Comparison of ENCODE assay signal across 23 mouse cellular contexts in the genomic region with DNA sequence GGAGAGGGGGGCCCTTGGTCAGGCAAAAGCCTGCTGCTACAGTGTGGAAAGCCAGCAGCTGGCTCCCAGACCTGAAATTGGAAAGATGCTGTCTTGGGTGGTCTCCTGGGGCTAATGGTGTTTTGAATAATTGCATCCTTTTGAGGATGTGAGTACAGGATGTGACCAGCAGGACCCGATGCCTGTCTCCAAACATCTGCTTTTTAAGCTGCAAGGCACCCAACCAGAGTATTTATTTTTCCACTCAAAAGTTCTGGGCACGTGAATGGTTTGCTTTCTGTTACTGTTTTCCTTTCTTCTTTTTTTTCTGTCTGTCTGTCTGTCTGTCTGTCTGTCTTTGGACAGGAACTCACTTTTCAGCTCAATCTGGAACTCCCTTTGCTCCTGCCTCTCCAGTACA. TPM values are rescaled to one million over a fixed set of nuclear protein-coding genes. Genes with fewer than 3 reads are reported as not detected.
DNase-seq lines count a peak whose midpoint lies in the region; ATAC-seq and TF ChIP-seq lines count a peak whose summit lies in the region.
"Had no signal": no experiment of that assay in that cellular context is flagged by ENCODE, and none has a peak within 500 bp of the region (broad histone marks: within the 10 kb centered on the region; RNA-seq: fewer than 3 reads in every experiment).

No protein-coding gene starts in this region.

- H3K4me2 ChIP-seq in liver, postnatal 0 days (ENCODE audit: low read depth, low read length): 0 out of 2 replicates have a peak overlapping the region, but pooled peaks have one; percentile 1
- no peak overlapping the region for H3K4me2 ChIP-seq in liver, embryonic 12.5 days
- no peak overlapping the region for H3K4me2 ChIP-seq in CH12.LX (ENCODE audit: insufficient read depth, low read depth, poor library complexity, severe bottlenecking)
- H3K4me2 ChIP-seq: embryonic facial prominence, embryonic 13.5 days; forebrain, embryonic 12.5 days; hindbrain, embryonic 14.5 days had no signal

- peak; percentile 19; the same call in 1 of the 2 replicates for TF ChIP-seq EP300 in liver, postnatal 0 days (IDR thresholded peaks at IDR 0.05; ENCODE audit: low read depth)
- TF ChIP-seq EP300 in CH12.LX (IDR thresholded peaks at IDR 0.05; ENCODE audit: low read length): no peak

- H3K4me3 ChIP-seq in liver, postnatal 0 days (ENCODE audit: low read depth, low read length): no peak overlapping the region
- H3K4me3 ChIP-seq in liver, embryonic 12.5 days: no peak overlapping the region
- H3K4me3 ChIP-seq in CH12.LX (replicated peaks in 1 of 3; ENCODE audit: low read depth in 2 of 3, low read length in 2 of 3, poor library complexity in 1 of 3): no peak overlapping the region
- H3K4me3 ChIP-seq: embryonic facial prominence, embryonic 13.5 days; forebrain, embryonic 12.5 days had no signal

- dilution Hi-C loops in CH12.LX (cut with MboI; ENCODE audit: extremely low pct_ligation_motif_present, extremely low pct_unique_long_range_greater_than_20kb, low sequenced_read_pairs): no loop called here

- DNase-seq in embryo, embryonic 11 days: peak; percentile 30
- no peak for DNase-seq in embryo, embryonic 9.5 days (ENCODE audit: extremely low spot score)
- no peak for DNase-seq in liver, postnatal 0 days
- DNase-seq in CH12.LX (ENCODE audit: extremely low read depth): peak; percentile 53
- DNase-seq in splenic B cell, adult 2 months (ENCODE audit: low read depth, low spot score): peak; percentile 73
- no peak for DNase-seq in urinary bladder, postnatal 14 days (ENCODE audit: low spot score)
- DNase-seq: adrenal gland, adult 2 months; adrenal gland, postnatal 25 days; cerebellum, adult 18-20 months; cerebellum, adult 9-11 months; cerebellum, postnatal 36 days; heart, postnatal 10 days; heart, postnatal 4 days had no signal

- H3K4me1 ChIP-seq in liver, postnatal 0 days (ENCODE audit: insufficient read depth): 0 out of 2 replicates have a peak, but pooled peaks cover 7% of the 10 kb centered on the region
- H3K4me1 ChIP-seq in liver, embryonic 12.5 days: peaks cover 21% of the 10 kb centered on the region
- peaks cover 8 to 28% of the 10 kb centered on the region in 2 experiments; a peak in 2 of 4 replicates for H3K4me1 ChIP-seq in CH12.LX (ENCODE audit: control insufficient read depth in 1 of 2, insufficient read depth in 2 of 2)
- H3K4me1 ChIP-seq: forebrain, embryonic 12.5 days had no signal

- no peaks in the 10 kb centered on the region for H3K9me3 ChIP-seq in liver, postnatal 0 days (ENCODE audit: low read length)
- H3K9me3 ChIP-seq in liver, embryonic 12.5 days (replicated peaks): no peaks in the 10 kb centered on the region
- no peaks in the 10 kb centered on the region for H3K9me3 ChIP-seq in CH12.LX (replicated peaks; ENCODE audit: low read length)
- H3K9me3 ChIP-seq: embryonic facial prominence, embryonic 13.5 days; forebrain, embryonic 12.5 days had no signal

- no peak for ATAC-seq in liver, postnatal 0 days
- no peak for ATAC-seq in liver, embryonic 12.5 days
- ATAC-seq: forebrain, embryonic 16.5 days had no signal

- no peak for TF ChIP-seq RAD21 in CH12.LX (IDR thresholded peaks at IDR 0.05; ENCODE audit: low read depth, low read length)

- H3K9ac ChIP-seq in liver, postnatal 0 days (replicated peaks): no peak overlapping the region
- H3K9ac ChIP-seq in liver, embryonic 12.5 days: no peak overlapping the region
- H3K9ac ChIP-seq in CH12.LX (ENCODE audit: insufficient read depth, low read depth): no peak overlapping the region
- H3K9ac ChIP-seq: embryonic facial prominence, embryonic 13.5 days; forebrain, embryonic 12.5 days; hindbrain, embryonic 14.5 days had no signal

- H3K79me2 ChIP-seq in CH12.LX (replicated peaks; ENCODE audit: control insufficient read depth, extremely low read depth, insufficient read depth, poor library complexity, severe bottlenecking): no peaks in the 10 kb centered on the region

- TF ChIP-seq POLR2A in CH12.LX (IDR thresholded peaks at IDR 0.05; ENCODE audit: low read depth, low read length): no peak

- WGBS in liver, postnatal 0 days (ENCODE audit: insufficient replicate concordance): 54% methylated on average over 2 of the region's 2 CpGs
- WGBS in liver, embryonic 12.5 days (ENCODE audit: insufficient replicate concordance): 49% methylated on average over 2 of the region's 2 CpGs

- H3K27me3 ChIP-seq in liver, postnatal 0 days (ENCODE audit: insufficient read depth, low read length): no peaks in the 10 kb centered on the region
- H3K27me3 ChIP-seq in liver, embryonic 12.5 days (replicated peaks): no peaks in the 10 kb centered on the region
- H3K27me3 ChIP-seq in CH12.LX (replicated peaks): peaks cover 7% of the 10 kb centered on the region
- no peaks in the 10 kb centered on the region for H3K27me3 ChIP-seq in splenic B cell, adult 2 months (ENCODE audit: control insufficient read depth, insufficient read depth, low read length, poor library complexity, severe bottlenecking)
- H3K27me3 ChIP-seq: embryonic facial prominence, embryonic 13.5 days; forebrain, embryonic 12.5 days had no signal

- no peaks in the 10 kb centered on the region for H3K36me3 ChIP-seq in liver, postnatal 0 days (replicated peaks; ENCODE audit: insufficient read depth, low read length)
- H3K36me3 ChIP-seq in liver, embryonic 12.5 days: no peaks in the 10 kb centered on the region
- H3K36me3 ChIP-seq in CH12.LX (replicated peaks in 1 of 2; ENCODE audit: control insufficient read depth in 1 of 2, insufficient read depth in 1 of 2, low read length in 1 of 2): no peaks in the 10 kb centered on the region
- no peaks in the 10 kb centered on the region for H3K36me3 ChIP-seq in splenic B cell, adult 2 months (ENCODE audit: control insufficient read depth, insufficient read depth, low read length, poor library complexity, severe bottlenecking)
- H3K36me3 ChIP-seq: embryonic facial prominence, embryonic 13.5 days; forebrain, embryonic 12.5 days had no signal

- in situ Hi-C loops in CH12.LX (cut with MboI; ENCODE audit: low pct_ligation_motif_present, low pct_unique_long_range_greater_than_20kb, low sequenced_read_pairs): no loop called here

- peak overlapping the region; percentile 59 for H3K27ac ChIP-seq in liver, postnatal 0 days (ENCODE audit: low read depth)
- H3K27ac ChIP-seq in liver, embryonic 12.5 days: no peak overlapping the region
- no peak overlapping the region for H3K27ac ChIP-seq in CH12.LX (ENCODE audit: insufficient read depth, low read depth)
- H3K27ac ChIP-seq: embryonic facial prominence, embryonic 13.5 days; forebrain, embryonic 12.5 days; hindbrain, embryonic 14.5 days had no signal

- no peak for TF ChIP-seq CTCF in liver, postnatal 0 days (IDR thresholded peaks at IDR 0.05; ENCODE audit: low read depth)
- TF ChIP-seq CTCF in CH12.LX (conservative IDR thresholded peaks at IDR 0.05 in 1 of 2, IDR thresholded peaks at IDR 0.05 in 1 of 2; ENCODE audit: low read depth in 2 of 2, low read length in 2 of 2): no peak

TF ChIP-seq in CH12.LX, 34 proteins besides CTCF, POLR2A, EP300 and RAD21:
- TF ChIP-seq IRF4 (IDR thresholded peaks at IDR 0.05; ENCODE audit: low read depth, low read length): no peak
- TF ChIP-seq USF2 (conservative IDR thresholded peaks at IDR 0.05; ENCODE audit: low read depth, low read length): no peak
- TF ChIP-seq GABPA (IDR thresholded peaks at IDR 0.05; ENCODE audit: insufficient replicate concordance, low read depth, low read length): no peak
- TF ChIP-seq BHLHE40 (IDR thresholded peaks at IDR 0.05; ENCODE audit: low read depth, low read length): peak; percentile 82

RNA-seq across cellular contexts. Expression of a gene that starts 6.1 kb away (rescaled TPM):
- polyA plus RNA-seq in liver, postnatal 0 days (2015; fragmentation: Nextera tagmentation; extraction: Ambion mirVana): 0.62 and 0.73 TPM in 2 replicates
- polyA plus RNA-seq in liver, embryonic 12.5 days (2016; fragmentation: Nextera tagmentation; extraction: Ambion mirVana): 0.24 and 0.33 TPM in 2 replicates
- total RNA-seq in CH12.LX (2012; rRNA removed) (not detected in 2 replicates), CH12.LX (2014; rRNA removed) (not detected in 2 replicates)
- polyA plus RNA-seq in CH12.LX (2012; ENCODE audit: insufficient read length, low read depth): not detected in 2 replicates
- total RNA-seq: adrenal gland, adult 2 months; adrenal gland, postnatal 25 days; gastrocnemius, adult 18-20 months; gastrocnemius, postnatal 14 days; heart, postnatal 10 days; heart, postnatal 4 days had no signal
- polyA plus RNA-seq: adrenal gland, adult 2 months; embryonic facial prominence, embryonic 13.5 days; forebrain, embryonic 12.5 days; forebrain, embryonic 16.5 days; gonadal fat pad, adult 2 months had no signal

RNA-seq across cellular contexts. Expression of a gene that starts 15.0 kb away (rescaled TPM):
- 4.2 and 4.6 TPM in 2 replicates for polyA plus RNA-seq in liver, postnatal 0 days (2015; fragmentation: Nextera tagmentation; extraction: Ambion mirVana)
- 23.2 and 25.6 TPM in 2 replicates for polyA plus RNA-seq in liver, embryonic 12.5 days (2016; fragmentation: Nextera tagmentation; extraction: Ambion mirVana)
- total RNA-seq in CH12.LX (2012; rRNA removed) (0.08 TPM in 2 replicates), CH12.LX (2014; rRNA removed) (not detected in 2 replicates)
- 0.17 and 0.23 TPM in 2 replicates for polyA plus RNA-seq in CH12.LX (2012; ENCODE audit: insufficient read length, low read depth)
- total RNA-seq: adrenal gland, postnatal 25 days; gastrocnemius, adult 18-20 months; gastrocnemius, postnatal 14 days had no signal
- polyA plus RNA-seq: forebrain, embryonic 16.5 days; hindbrain, embryonic 14.5 days had no signal

RNA-seq across cellular contexts. Expression of a gene that starts 27.6 kb away (rescaled TPM):
- polyA plus RNA-seq in liver, postnatal 0 days (2015; fragmentation: Nextera tagmentation; extraction: Ambion mirVana): not detected in 2 replicates
- 0.46 TPM in 1 of 2 replicates, not detected in the other for polyA plus RNA-seq in liver, embryonic 12.5 days (2016; fragmentation: Nextera tagmentation; extraction: Ambion mirVana)
- total RNA-seq in CH12.LX (2012; rRNA removed): 1.1 and 2.2 TPM in 2 replicates
- total RNA-seq in CH12.LX (2014; rRNA removed): 0.54 and 1.6 TPM in 2 replicates
- polyA plus RNA-seq in CH12.LX (2012; ENCODE audit: insufficient read length, low read depth): 0.44 TPM in 1 of 2 replicates, not detected in the other
- total RNA-seq: adrenal gland, adult 2 months; adrenal gland, postnatal 25 days; ES-E14; gastrocnemius, adult 18-20 months; gastrocnemius, postnatal 14 days; heart, postnatal 10 days; heart, postnatal 4 days had no signal
- polyA plus RNA-seq: embryonic facial prominence, embryonic 13.5 days; forebrain, embryonic 12.5 days; forebrain, embryonic 16.5 days; heart, embryonic 14.5 days; hindbrain, embryonic 14.5 days had no signal

RNA-seq across cellular contexts. Expression of a gene that starts 48.6 kb away (rescaled TPM):
- 0.33 and 0.39 TPM in 2 replicates for polyA plus RNA-seq in liver, postnatal 0 days (2015; fragmentation: Nextera tagmentation; extraction: Ambion mirVana)
- not detected in 2 replicates for polyA plus RNA-seq in liver, embryonic 12.5 days (2016; fragmentation: Nextera tagmentation; extraction: Ambion mirVana)
- total RNA-seq in CH12.LX (2012; rRNA removed) (not detected in 2 replicates), CH12.LX (2014; rRNA removed) (not detected in 2 replicates)
- polyA plus RNA-seq in CH12.LX (2012; ENCODE audit: insufficient read length, low read depth): not detected in 2 replicates
- total RNA-seq: adrenal gland, adult 2 months; adrenal gland, postnatal 25 days; ES-E14; gastrocnemius, adult 18-20 months; gastrocnemius, postnatal 14 days; heart, postnatal 10 days; heart, postnatal 4 days had no signal
- polyA plus RNA-seq: adrenal gland, adult 2 months; embryonic facial prominence, embryonic 13.5 days; forebrain, embryonic 12.5 days; forebrain, embryonic 16.5 days; heart, embryonic 14.5 days; hindbrain, embryonic 14.5 days had no signal

Comparison
In these comparisons a context has a peak if more than half of its experiments do, and no peak if none do; other contexts are left out.
1. DNase-seq: peak in embryo, embryonic 11 days (single experiment), CH12.LX (single experiment) and splenic B cell, adult 2 months (single experiment); none in embryo, embryonic 9.5 days (single experiment), liver, postnatal 0 days (single experiment) and urinary bladder, postnatal 14 days (single experiment).